Mouse (Mus musculus) embryonic fibroblast, embryonic 13.5 days (primary cell): ENCODE results near the gene Ereg.

ENCODE experiments used
- CTCF ChIP-seq: IDR thresholded peaks from 2 replicates; pipeline ENCODE4 v1.5.1; 2011; ENCODE audit warnings: mild to moderate bottlenecking, control low read depth, low read length, moderate library complexity, borderline replicate concordance; ENCODE audit not compliant: insufficient read depth
- POLR2A ChIP-seq: IDR thresholded peaks from 2 replicates; pipeline ENCODE4 v1.6.1; 2011; ENCODE audit warnings: low read depth, mild to moderate bottlenecking, control low read depth, low read length, moderate library complexity

DNA sequence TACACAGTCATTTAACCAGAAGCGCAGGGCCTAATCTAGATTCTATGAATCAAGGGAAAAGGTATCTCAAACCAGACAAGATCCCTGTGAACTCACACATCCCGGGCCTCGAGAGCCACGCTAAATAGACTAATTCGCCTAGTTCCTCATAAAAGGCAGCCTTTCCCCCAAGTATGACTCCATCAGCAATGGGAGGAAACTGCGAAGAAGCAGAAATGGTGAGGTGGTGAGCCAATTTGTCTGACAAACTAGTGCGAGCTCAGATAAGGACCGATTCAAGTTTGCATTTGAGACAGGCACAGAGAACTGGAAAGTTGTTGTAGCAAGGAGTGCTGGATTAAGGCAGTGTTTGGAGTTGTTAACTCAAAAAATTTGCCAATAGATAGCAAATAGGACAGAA lies 796 bp upstream of the Ereg start:
- TF ChIP-seq CTCF (no peak), POLR2A (no peak)
